Mouse (Mus musculus) 3T3-L1 (cell line): Measurements from ENCODE around the gene Gm20388.
"Not testable (repeated sequence)": the region's sequence is repeated elsewhere in the genome, so short reads cannot be mapped to it uniquely, and the experiment has no call there.

Source experiments
- DNase-seq: peaks from one replicate; pipeline ENCODE4 v3.0.0-alpha.2; 2015; ENCODE audit warnings: low read depth, low spot score

The Gm20388 gene

GRCm38 (mm10) chr8:122299581-122300254, 2389.1 kb downstream of the Gm20388 start:
- DNase-seq = no peak

- DNase-seq = no peak
These were observed 2390.4 kb downstream of the Gm20388 start for GRCm38 (mm10) chr8:122301081-122301480.

- DNase-seq = no peak
These were observed 2391.2 kb downstream of the Gm20388 start for GRCm38 (mm10) chr8:122301866-122302265.

- DNase-seq = no peak
These were observed 2392.8 kb downstream of the Gm20388 start for GRCm38 (mm10) chr8:122303451-122303850.

GRCm38 (mm10) chr8:122304058-122304457, 2393.4 kb downstream of the Gm20388 start:
- no peak for DNase-seq

GRCm38 (mm10) chr8:122306660-122307399, 2396.2 kb downstream of the Gm20388 start:
- DNase-seq = no peak

GRCm38 (mm10) chr8:122307836-122308235, 2397.2 kb downstream of the Gm20388 start:
- no peak for DNase-seq

GRCm38 (mm10) chr8:122309272-122309671, 2398.6 kb downstream of the Gm20388 start:
- no peak for DNase-seq

- no peak for DNase-seq
These were observed 2400.5 kb downstream of the Gm20388 start for GRCm38 (mm10) chr8:122311115-122311514.

- no peak for DNase-seq
These were observed 2401.9 kb downstream of the Gm20388 start for GRCm38 (mm10) chr8:122312553-122312952.

GRCm38 (mm10) chr8:122313310-122313709, 2402.7 kb downstream of the Gm20388 start:
- DNase-seq = no peak

GRCm38 (mm10) chr8:122314899-122315496, 2404.4 kb downstream of the Gm20388 start:
- DNase-seq = no peak

- DNase-seq = no peak
These were observed 2405.8 kb downstream of the Gm20388 start for GRCm38 (mm10) chr8:122316402-122316801.

- DNase-seq = no peak
These were observed 2407.4 kb downstream of the Gm20388 start for GRCm38 (mm10) chr8:122317918-122318475.

GRCm38 (mm10) chr8:122319045-122319707, 2408.5 kb downstream of the Gm20388 start:
- DNase-seq = no peak

- DNase-seq = no peak
These were observed 2409.1 kb downstream of the Gm20388 start for GRCm38 (mm10) chr8:122319708-122320075.

- no peak for DNase-seq
These were observed 2409.9 kb downstream of the Gm20388 start for GRCm38 (mm10) chr8:122320541-122320940.

GRCm38 (mm10) chr8:122321455-122321921, 2410.8 kb downstream of the Gm20388 start:
- DNase-seq = no peak

- DNase-seq = no peak
These were observed 2411.5 kb downstream of the Gm20388 start for GRCm38 (mm10) chr8:122322126-122322525.

- DNase-seq = no peak
These were observed 2412.2 kb downstream of the Gm20388 start for GRCm38 (mm10) chr8:122322792-122323191.

GRCm38 (mm10) chr8:122323951-122324402, 2413.3 kb downstream of the Gm20388 start:
- DNase-seq = not testable (repeated sequence)

GRCm38 (mm10) chr8:122325196-122325595, 2414.6 kb downstream of the Gm20388 start:
- DNase-seq = no peak
